Mouse (Mus musculus): ENCODE results near the gene Neu4. TPM values are rescaled to one million over a fixed set of nuclear protein-coding genes. Genes with fewer than 3 reads are reported as not detected.
A peak's percentile ranks its signal among the peaks of the same experiment; 100 is the strongest.

The Neu4 gene
- polyA plus RNA-seq, 2 experiments: not detected

- Histone ChIP-seq H3K9me3 (ENCODE audit: control insufficient read depth, low read length) (no peaks in the 10 kb centered on the region), H3K9ac (ENCODE audit: low read depth, low read length, severe bottlenecking) (no peak overlapping the region), H3K27me3 (ENCODE audit: control insufficient read depth, insufficient read depth, low read length) (no peaks in the 10 kb centered on the region), H3K4me2 (replicated peaks; ENCODE audit: low read depth, low read length, severe bottlenecking) (no peak overlapping the region), H3K4me3 (replicated peaks; ENCODE audit: low read length) (no peak overlapping the region), H3K4me1 (ENCODE audit: control insufficient read depth, insufficient read depth, low read length) (no peaks in the 10 kb centered on the region), H3K27ac (replicated peaks; ENCODE audit: low read depth, low read length) (no peak overlapping the region), H3K36me3 (ENCODE audit: control insufficient read depth, insufficient read depth, low read length) (no peaks in the 10 kb centered on the region)
- ATAC-seq (ENCODE audit: low FRiP score, low read depth) (no peak), DNase-seq (ENCODE audit: low spot score) (no peak)
- TF ChIP-seq POLR2A (IDR thresholded peaks at IDR 0.05; ENCODE audit: borderline replicate concordance, extremely low read depth, insufficient read depth, insufficient read length): no peak
- WGBS: 61% methylated on average over 3 of the region's 3 CpGs
Observed at GRCm38 (mm10) chr1:94011643-94012042, 8.6 kb upstream of the Neu4 start.

GRCm38 (mm10) chr1:94027506-94028108 lies 7.4 kb downstream of the Neu4 start:
- 90% methylated on average over 12 of the region's 12 CpGs for WGBS
- no peak for DNase-seq (ENCODE audit: low spot score)
- no peak overlapping the region for H3K4me2 ChIP-seq (replicated peaks; ENCODE audit: low read depth, low read length, severe bottlenecking)
- no peaks in the 10 kb centered on the region for H3K36me3 ChIP-seq (ENCODE audit: control insufficient read depth, insufficient read depth, low read length)
- no peak overlapping the region for H3K4me3 ChIP-seq (replicated peaks; ENCODE audit: low read length)
- no peaks in the 10 kb centered on the region for H3K4me1 ChIP-seq (ENCODE audit: control insufficient read depth, insufficient read depth, low read length)
- no peak for ATAC-seq (ENCODE audit: low FRiP score, low read depth)
- TF ChIP-seq POLR2A (IDR thresholded peaks at IDR 0.05; ENCODE audit: borderline replicate concordance, extremely low read depth, insufficient read depth, insufficient read length): no peak
- no peak overlapping the region for H3K9ac ChIP-seq (ENCODE audit: low read depth, low read length, severe bottlenecking)
- no peak overlapping the region for H3K27ac ChIP-seq (replicated peaks; ENCODE audit: low read depth, low read length)
- H3K9me3 ChIP-seq (ENCODE audit: control insufficient read depth, low read length): no peaks in the 10 kb centered on the region
- no peaks in the 10 kb centered on the region for H3K27me3 ChIP-seq (ENCODE audit: control insufficient read depth, insufficient read depth, low read length)

- 82% methylated on average over 2 of the region's 2 CpGs for WGBS
- DNase-seq (ENCODE audit: low spot score) (no peak), ATAC-seq (ENCODE audit: low FRiP score, low read depth) (no peak)
- no peaks in the 10 kb centered on the region for H3K27me3 ChIP-seq (ENCODE audit: control insufficient read depth, insufficient read depth, low read length)
- H3K9me3 ChIP-seq (ENCODE audit: control insufficient read depth, low read length): no peaks in the 10 kb centered on the region
- H3K4me2 ChIP-seq (replicated peaks; ENCODE audit: low read depth, low read length, severe bottlenecking): no peak overlapping the region
- no peaks in the 10 kb centered on the region for H3K36me3 ChIP-seq (ENCODE audit: control insufficient read depth, insufficient read depth, low read length)
- H3K4me1 ChIP-seq (ENCODE audit: control insufficient read depth, insufficient read depth, low read length): no peaks in the 10 kb centered on the region
- H3K9ac ChIP-seq (ENCODE audit: low read depth, low read length, severe bottlenecking): no peak overlapping the region
- TF ChIP-seq POLR2A (IDR thresholded peaks at IDR 0.05; ENCODE audit: borderline replicate concordance, extremely low read depth, insufficient read depth, insufficient read length): no peak
- no peak overlapping the region for H3K27ac ChIP-seq (replicated peaks; ENCODE audit: low read depth, low read length)
- no peak overlapping the region for H3K4me3 ChIP-seq (replicated peaks; ENCODE audit: low read length)
Observed at GRCm38 (mm10) chr1:94028741-94029140, 8.5 kb downstream of the Neu4 start.

GRCm38 (mm10) chr1:94033075-94033602 lies 12.9 kb downstream of the Neu4 start:
- Histone ChIP-seq H3K27me3 (ENCODE audit: control insufficient read depth, insufficient read depth, low read length) (no peaks in the 10 kb centered on the region), H3K27ac (replicated peaks; ENCODE audit: low read depth, low read length) (no peak overlapping the region), H3K4me3 (replicated peaks; ENCODE audit: low read length) (no peak overlapping the region), H3K36me3 (ENCODE audit: control insufficient read depth, insufficient read depth, low read length) (no peaks in the 10 kb centered on the region), H3K9me3 (ENCODE audit: control insufficient read depth, low read length) (no peaks in the 10 kb centered on the region), H3K9ac (ENCODE audit: low read depth, low read length, severe bottlenecking) (no peak overlapping the region), H3K4me1 (ENCODE audit: control insufficient read depth, insufficient read depth, low read length) (no peaks in the 10 kb centered on the region), H3K4me2 (replicated peaks; ENCODE audit: low read depth, low read length, severe bottlenecking) (no peak overlapping the region)
- DNase-seq (ENCODE audit: low spot score) (no peak), ATAC-seq (ENCODE audit: low FRiP score, low read depth) (no peak)
- TF ChIP-seq POLR2A (IDR thresholded peaks at IDR 0.05; ENCODE audit: borderline replicate concordance, extremely low read depth, insufficient read depth, insufficient read length): no peak
- WGBS: 82% methylated on average over 2 of the region's 2 CpGs

- H3K4me2 ChIP-seq (replicated peaks; ENCODE audit: low read depth, low read length, severe bottlenecking): peak overlapping the region; percentile 71
- TF ChIP-seq POLR2A (IDR thresholded peaks at IDR 0.05; ENCODE audit: borderline replicate concordance, extremely low read depth, insufficient read depth, insufficient read length): peak; percentile 18; the same call in 1 of the 2 replicates
- DNase-seq (ENCODE audit: low spot score) (peak; percentile 78), ATAC-seq (ENCODE audit: low FRiP score, low read depth) (peak; percentile 89)
- no peaks in the 10 kb centered on the region for H3K36me3 ChIP-seq (ENCODE audit: control insufficient read depth, insufficient read depth, low read length)
- WGBS: 2% methylated on average over 24 of the region's 25 CpGs
- H3K27ac ChIP-seq (replicated peaks; ENCODE audit: low read depth, low read length): peak overlapping the region; percentile 82
- H3K9ac ChIP-seq (ENCODE audit: low read depth, low read length, severe bottlenecking): peak overlapping the region; percentile 52
- H3K27me3 ChIP-seq (ENCODE audit: control insufficient read depth, insufficient read depth, low read length): no peaks in the 10 kb centered on the region
- no peaks in the 10 kb centered on the region for H3K4me1 ChIP-seq (ENCODE audit: control insufficient read depth, insufficient read depth, low read length)
- peak overlapping the region; percentile 36 for H3K4me3 ChIP-seq (replicated peaks; ENCODE audit: low read length)
- no peaks in the 10 kb centered on the region for H3K9me3 ChIP-seq (ENCODE audit: control insufficient read depth, low read length)
Observed at GRCm38 (mm10) chr1:94034984-94035743, 14.9 kb downstream of the Neu4 start.
